Mouse (Mus musculus) kidney, postnatal 0 days (tissue): ENCODE results near the gene Tex22. TPM values are rescaled to one million over a fixed set of nuclear protein-coding genes. Genes with fewer than 3 reads are reported as not detected.

Source experiments
- ATAC-seq: fragments of 200-750 bp; cut with Nextera tagmentation; replicated peaks from 2 replicates; pipeline ENCODE4 v1.8.0; 2017; ENCODE audit warnings: low read depth, moderate number of reproducible peaks, moderate TSS enrichment, moderate library complexity; ENCODE audit not compliant: low FRiP score
- DNase-seq: peaks from one replicate; pipeline ENCODE4 v3.0.0-alpha.2; 2016; ENCODE audit warnings: low spot score
- H3K27ac ChIP-seq: fragments of 300-500 bp; sonication (generic); 2 replicates; pipeline ENCODE4 v1.5.1; 2014; ENCODE audit warnings: mild to moderate bottlenecking
- H3K27me3 ChIP-seq: fragments of 300-500 bp; sonication (generic); 2 replicates; pipeline ENCODE4 v1.6.1; 2014; ENCODE audit warnings: low read length, mixed read lengths; ENCODE audit not compliant: insufficient read depth
- H3K36me3 ChIP-seq: fragments of 300-500 bp; sonication (generic); 2 replicates; pipeline ENCODE4 v1.6.1; 2014; ENCODE audit warnings: low read length, mixed read lengths; ENCODE audit not compliant: insufficient read depth
- H3K4me1 ChIP-seq: fragments of 300-500 bp; sonication (generic); replicated peaks from 2 replicates; pipeline ENCODE4 v1.6.1; 2014; ENCODE audit warnings: antibody characterized with exemption, low read length, mixed read lengths; ENCODE audit not compliant: insufficient read depth
- H3K4me2 ChIP-seq: fragments of 300-500 bp; sonication (generic); 2 replicates; pipeline ENCODE4 v1.6.1; 2014; ENCODE audit warnings: mild to moderate bottlenecking, low read length, moderate library complexity, mixed read lengths
- H3K4me3 ChIP-seq: fragments of 300-500 bp; sonication (generic); replicated peaks from 2 replicates; pipeline ENCODE4 v1.5.1; 2014; ENCODE audit warnings: low read depth, low read length
- H3K9ac ChIP-seq: fragments of 300-500 bp; sonication (generic); 2 replicates; pipeline ENCODE4 v1.6.1; 2014; ENCODE audit warnings: low read depth, low read length
- H3K9me3 ChIP-seq: fragments of 300-500 bp; sonication (generic); replicated peaks from 2 replicates; pipeline ENCODE4 v1.6.1; 2016; ENCODE audit warnings: low read length, inconsistent platforms, mixed read lengths
- CTCF ChIP-seq: IDR thresholded peaks from 2 replicates; pipeline ENCODE4 v1.5.1; 2016; ENCODE audit warnings: antibody characterized with exemption, low read depth, mild to moderate bottlenecking, moderate library complexity
- WGBS: fragments of 180-500 bp; shearing (Covaris S2); extraction: QIAGEN DNeasy Blood & Tissue Kit; methylation state at CpG from one replicate; pipeline ENCODE4 v1.1.7; 2014; 5-methylcytosine and 5-hydroxymethylcytosine counted together
- polyA plus RNA-seq: library from polyadenylated mRNA; unstranded; fragments of >200 nt; fragmentation: Nextera tagmentation; extraction: Ambion mirVana; gene quantifications from 2 replicates; pipeline ENCODE4 v1.2.1, GENCODE M21; 2015

Tex22 gene
- polyA plus RNA-seq, 1 experiment from 2014 or later, result not detected

DNA sequence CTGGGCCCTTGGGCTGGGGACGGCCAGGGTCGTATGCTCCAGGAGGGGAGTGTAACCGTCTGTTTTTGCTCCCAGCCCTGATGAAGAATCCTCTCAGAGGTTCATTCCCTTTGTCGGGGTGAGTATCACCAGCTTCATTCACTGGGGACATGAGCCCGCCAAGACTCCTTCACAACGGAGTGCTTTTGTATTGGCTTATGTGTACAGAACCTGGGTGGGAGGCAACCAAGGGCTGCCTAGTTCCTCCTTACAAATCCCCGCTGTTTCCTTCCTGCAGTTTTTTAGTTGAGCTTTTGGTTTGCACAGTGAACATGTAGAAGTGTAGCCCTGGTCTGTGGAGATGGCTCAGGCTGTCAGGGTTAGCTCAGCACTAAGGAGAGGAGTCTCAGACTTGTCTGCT, 6.3 kb upstream of the Tex22 start:
- WGBS, result 86% methylated on average over 7 of the region's 7 CpGs
- H3K4me2 ChIP-seq, result no peak overlapping the region
- DNase-seq (no peak), ATAC-seq (no peak)
- H3K4me3 ChIP-seq, result no peak overlapping the region
- peaks cover 56% of the 10 kb centered on the region; the same call in 1 of the 2 replicates for H3K36me3 ChIP-seq
- no peak overlapping the region for H3K9ac ChIP-seq
- H3K4me1 ChIP-seq, result no peaks in the 10 kb centered on the region
- H3K9me3 ChIP-seq, result no peaks in the 10 kb centered on the region
- H3K27ac ChIP-seq, result no peak overlapping the region
- TF ChIP-seq CTCF, result no peak
- no peaks in the 10 kb centered on the region for H3K27me3 ChIP-seq

GRCm38 (mm10) chr12:113069389-113069788, 4.9 kb upstream of the Tex22 start:
- Histone ChIP-seq H3K4me3 (no peak overlapping the region), H3K27ac (no peak overlapping the region), H3K4me1 (0 out of 2 replicates have a peak, but pooled peaks cover 6% of the 10 kb centered on the region), H3K9ac (no peak overlapping the region), H3K36me3 (peaks cover 50% of the 10 kb centered on the region; the same call in 1 of the 2 replicates), H3K4me2 (no peak overlapping the region), H3K9me3 (no peaks in the 10 kb centered on the region), H3K27me3 (no peaks in the 10 kb centered on the region)
- no peak for DNase-seq
- no peak for TF ChIP-seq CTCF
- 94% methylated on average over 6 of the region's 6 CpGs for WGBS
- no peak for ATAC-seq

DNA sequence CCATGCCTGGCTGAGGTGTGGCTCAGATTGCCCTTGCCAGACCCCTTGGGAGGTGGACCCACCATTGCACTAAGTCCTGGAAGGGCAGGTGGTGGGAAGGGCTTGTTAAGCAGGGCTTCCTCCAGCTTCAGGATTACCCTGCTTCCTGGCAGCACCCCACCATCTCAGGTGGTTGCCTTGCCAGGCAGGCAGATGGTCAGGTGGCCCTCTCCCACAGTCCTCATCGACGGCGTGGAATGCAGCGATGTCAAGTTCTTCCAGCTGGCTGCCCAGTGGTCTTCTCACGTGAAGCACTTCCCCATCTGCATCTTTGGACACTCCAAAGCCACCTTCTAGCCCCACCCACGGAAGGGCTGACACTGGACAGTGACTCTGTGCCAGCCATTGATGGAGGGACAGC, 3.0 kb upstream of the Tex22 start:
- Histone ChIP-seq H3K36me3 (peaks cover 43% of the 10 kb centered on the region; the same call in 1 of the 2 replicates), H3K27ac (no peak overlapping the region), H3K9ac (no peak overlapping the region), H3K4me3 (no peak overlapping the region), H3K9me3 (no peaks in the 10 kb centered on the region), H3K4me1 (0 out of 2 replicates have a peak, but pooled peaks cover 10% of the 10 kb centered on the region), H3K4me2 (no peak overlapping the region), H3K27me3 (no peaks in the 10 kb centered on the region)
- no peak for TF ChIP-seq CTCF
- no peak for ATAC-seq
- 88% methylated on average over 6 of the region's 6 CpGs for WGBS
- no peak for DNase-seq

- Histone ChIP-seq H3K4me3 (no peak overlapping the region), H3K9ac (no peak overlapping the region), H3K9me3 (no peaks in the 10 kb centered on the region), H3K36me3 (peaks cover 38% of the 10 kb centered on the region; the same call in 1 of the 2 replicates), H3K4me1 (0 out of 2 replicates have a peak, but pooled peaks cover 10% of the 10 kb centered on the region), H3K4me2 (no peak overlapping the region), H3K27ac (no peak overlapping the region), H3K27me3 (no peaks in the 10 kb centered on the region)
- DNase-seq (no peak), ATAC-seq (no peak)
- 76% methylated on average over 6 of the region's 6 CpGs for WGBS
- TF ChIP-seq CTCF, result no peak
These were observed 2.5 kb upstream of the Tex22 start for GRCm38 (mm10) chr12:113071827-113072226.

GRCm38 (mm10) chr12:113073420-113074328, 628 bp upstream of the Tex22 start:
- peak overlapping the region; percentile 52; the same call in 1 of the 2 replicates for H3K9ac ChIP-seq
- no peaks in the 10 kb centered on the region for H3K27me3 ChIP-seq
- H3K4me1 ChIP-seq, result 0 out of 2 replicates have a peak, but pooled peaks cover 10% of the 10 kb centered on the region
- peak overlapping the region; percentile 87 for H3K27ac ChIP-seq
- DNase-seq (peak; percentile 22), ATAC-seq (peak; percentile 19; the same call in 1 of the 2 replicates)
- H3K36me3 ChIP-seq, result peaks cover 24% of the 10 kb centered on the region; the same call in 1 of the 2 replicates
- peak overlapping the region; percentile 35 for H3K4me3 ChIP-seq
- H3K9me3 ChIP-seq, result no peaks in the 10 kb centered on the region
- WGBS, result 11% methylated on average over 15 of the region's 15 CpGs
- peak; percentile 9; the same call in 1 of the 2 replicates for TF ChIP-seq CTCF
- H3K4me2 ChIP-seq, result peak overlapping the region; percentile 76

- Histone ChIP-seq H3K4me2 (peak overlapping the region; percentile 76), H3K9ac (peak overlapping the region; percentile 41), H3K4me1 (0 out of 2 replicates have a peak, but pooled peaks cover 10% of the 10 kb centered on the region), H3K4me3 (peak overlapping the region; percentile 35), H3K36me3 (peaks cover 11% of the 10 kb centered on the region; the same call in 1 of the 2 replicates), H3K9me3 (no peaks in the 10 kb centered on the region), H3K27me3 (no peaks in the 10 kb centered on the region), H3K27ac (peak overlapping the region; percentile 87)
- peak; percentile 79 for ATAC-seq
- peak; percentile 95 for DNase-seq
- peak; percentile 93 for TF ChIP-seq CTCF
- 4% methylated on average over 10 of the region's 10 CpGs for WGBS
These were observed 757 bp downstream of the Tex22 start for GRCm38 (mm10) chr12:113075063-113075454.
